Comparison of ENCODE assay signal across 14 mouse cellular contexts in the genomic region with DNA sequence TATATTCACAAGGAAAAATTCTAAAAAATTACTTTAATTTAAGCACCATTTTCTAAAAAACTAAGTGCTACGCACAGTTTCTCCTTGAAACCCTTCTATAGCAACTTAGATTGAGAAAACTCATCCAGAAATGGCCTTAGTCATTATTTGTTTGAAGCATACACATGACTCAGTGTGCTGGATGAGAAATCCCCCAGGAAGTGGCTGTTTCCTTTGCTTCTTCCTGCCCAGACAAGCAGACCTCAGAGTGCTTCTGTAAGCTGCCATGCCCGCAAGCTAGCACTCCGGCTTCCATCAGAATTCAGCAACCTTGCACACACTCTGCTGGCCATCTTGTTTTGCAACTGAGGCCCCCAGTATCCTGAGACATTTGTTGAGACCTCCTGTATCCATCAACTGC.
A peak's percentile ranks its signal among the peaks of the same experiment; 100 is the strongest.
DNase-seq lines count a peak whose midpoint lies in the region; ATAC-seq and TF ChIP-seq lines count a peak whose summit lies in the region.
"Had no signal": no experiment of that assay in that cellular context is flagged by ENCODE, and none has a peak within 500 bp of the region (broad histone marks: within the 10 kb centered on the region; RNA-seq: fewer than 3 reads in every experiment).

No protein-coding gene starts in this region.

- intact Hi-C loops in left cerebral cortex, postnatal 25 days (cut with DNase I), result no loop called here

- H3K27ac ChIP-seq in liver, adult 2 months (replicated peaks; ENCODE audit: insufficient read depth, low read depth, low read length), result no peak overlapping the region
- H3K27ac ChIP-seq in liver, embryonic 12.5 days, result no peak overlapping the region
- H3K27ac ChIP-seq: heart, embryonic 15.5 days; hindbrain, embryonic 14.5 days; left cerebral cortex, adult 2 months; neural tube, embryonic 13.5 days had no signal

- DNase-seq in liver, adult 2 months (ENCODE audit: extremely low read depth, low read depth, low spot score), result peak; percentile 12
- DNase-seq in CD4-positive, CD25-positive, alpha-beta regulatory T cell, adult 2 months (ENCODE audit: low read depth, low spot score), result peak; percentile 83
- DNase-seq in naive thymus-derived CD4-positive, alpha-beta T cell, adult 2 months (ENCODE audit: low read depth), result peak; percentile 74
- no peak for DNase-seq in layer of hippocampus, postnatal 36 days
- DNase-seq in left cerebral cortex, postnatal 25 days (ENCODE audit: low spot score in 2 of 2), result no peak
- DNase-seq: cerebellum, adult 11-12 months; lung, postnatal 10 days; midbrain, embryonic 14.5 days had no signal

- TF ChIP-seq CTCF in liver, adult 2 months (IDR thresholded peaks at IDR 0.05; ENCODE audit: low read depth, low read length), result no peak

- H3K36me3 ChIP-seq in liver, adult 2 months (ENCODE audit: control insufficient read depth, insufficient read depth, low read length), result no peaks in the 10 kb centered on the region
- H3K36me3 ChIP-seq in liver, embryonic 12.5 days, result no peaks in the 10 kb centered on the region
- H3K36me3 ChIP-seq: heart, embryonic 15.5 days; neural tube, embryonic 13.5 days had no signal

- TF ChIP-seq POLR2A in liver, adult 2 months (IDR thresholded peaks at IDR 0.05; ENCODE audit: extremely low read depth, insufficient read depth, low read length), result no peak

- no peak overlapping the region for H3K4me2 ChIP-seq in liver, embryonic 12.5 days
- H3K4me2 ChIP-seq: heart, embryonic 15.5 days; hindbrain, embryonic 14.5 days; neural tube, embryonic 13.5 days had no signal

- no peak for ATAC-seq in liver, embryonic 12.5 days
- ATAC-seq in common myeloid progenitor, adult 5-6 weeks (replicated peaks; ENCODE audit: low read depth, poor library complexity, severe bottlenecking), result peak; percentile 99

- 74% methylated on average over 3 of the region's 3 CpGs for WGBS in liver, adult 2 months
- WGBS in liver, embryonic 12.5 days (ENCODE audit: insufficient replicate concordance), result 50% methylated on average over 3 of the region's 3 CpGs

- no peaks in the 10 kb centered on the region for H3K27me3 ChIP-seq in liver, adult 2 months (ENCODE audit: control insufficient read depth, insufficient read depth, low read length)
- H3K27me3 ChIP-seq in liver, embryonic 12.5 days (replicated peaks), result no peaks in the 10 kb centered on the region
- H3K27me3 ChIP-seq: heart, embryonic 15.5 days; neural tube, embryonic 13.5 days had no signal

- no peaks in the 10 kb centered on the region for H3K79me2 ChIP-seq in liver, adult 2 months (ENCODE audit: control insufficient read depth, insufficient read depth, low read length)

- H3K9me3 ChIP-seq in liver, embryonic 12.5 days (replicated peaks), result no peaks in the 10 kb centered on the region
- H3K9me3 ChIP-seq: heart, embryonic 15.5 days; neural tube, embryonic 13.5 days had no signal

- no peaks in the 10 kb centered on the region for H3K4me1 ChIP-seq in liver, adult 2 months (ENCODE audit: control insufficient read depth, insufficient read depth, low read length)
- H3K4me1 ChIP-seq in liver, embryonic 12.5 days, result 0 out of 2 replicates have a peak, but pooled peaks cover 2% of the 10 kb centered on the region
- H3K4me1 ChIP-seq: heart, embryonic 15.5 days; neural tube, embryonic 13.5 days had no signal

- H3K9ac ChIP-seq in liver, adult 2 months (ENCODE audit: low read depth, low read length), result no peak overlapping the region
- H3K9ac ChIP-seq in liver, embryonic 12.5 days, result no peak overlapping the region
- H3K9ac ChIP-seq: heart, embryonic 15.5 days; hindbrain, embryonic 14.5 days; neural tube, embryonic 13.5 days had no signal

- H3K4me3 ChIP-seq in liver, adult 2 months (ENCODE audit: insufficient read depth, low read depth, low read length), result no peak overlapping the region
- no peak overlapping the region for H3K4me3 ChIP-seq in liver, embryonic 12.5 days
- H3K4me3 ChIP-seq: heart, embryonic 15.5 days; left cerebral cortex, adult 2 months; neural tube, embryonic 13.5 days had no signal

Comparison
In these comparisons a context has a peak if more than half of its experiments do, and no peak if none do; other contexts are left out.
1. DNase-seq: peak in liver, adult 2 months (single experiment), CD4-positive, CD25-positive, alpha-beta regulatory T cell, adult 2 months (single experiment) and naive thymus-derived CD4-positive, alpha-beta T cell, adult 2 months (single experiment); none in layer of hippocampus, postnatal 36 days (0 of 2) and left cerebral cortex, postnatal 25 days (0 of 2).